Mouse (Mus musculus) bone marrow macrophage, adult 2 months (primary cell): Measurements from ENCODE around the gene Pdzrn3. TPM values are rescaled to one million over a fixed set of nuclear protein-coding genes. Genes with fewer than 3 reads are reported as not detected.

Experiments
- H3K27ac ChIP-seq: 2 replicates; pipeline ENCODE4 v1.5.1; 2012; ENCODE audit warnings: low read depth, low read length; ENCODE audit not compliant: insufficient read depth
- H3K4me1 ChIP-seq: 2 replicates; pipeline ENCODE4 v1.6.1; 2012; ENCODE audit warnings: low read length; ENCODE audit not compliant: control insufficient read depth, insufficient read depth
- H3K4me3 ChIP-seq: 2 replicates; pipeline ENCODE4 v1.5.1; 2012; ENCODE audit warnings: mild to moderate bottlenecking, low read length, moderate library complexity; ENCODE audit not compliant: insufficient read depth
- CTCF ChIP-seq: IDR thresholded peaks from 2 replicates; pipeline ENCODE4 v1.5.1; 2012; ENCODE audit warnings: low read depth, mild to moderate bottlenecking, low read length, moderate library complexity
- POLR2A ChIP-seq: IDR thresholded peaks from 2 replicates; pipeline ENCODE4 v1.6.1; 2012; ENCODE audit warnings: mild to moderate bottlenecking, low read depth, low read length, borderline replicate concordance
- polyA plus RNA-seq: library from polyadenylated mRNA; stranded (reverse); fragments of >200 nt; gene quantifications from 2 replicates; pipeline ENCODE4 v1.2.4, GENCODE M21; 2012; ENCODE audit not compliant: missing spikeins, insufficient read depth, insufficient read length

Pdzrn3 gene
- polyA plus RNA-seq, 1 experiment: 0.67 TPM

DNA sequence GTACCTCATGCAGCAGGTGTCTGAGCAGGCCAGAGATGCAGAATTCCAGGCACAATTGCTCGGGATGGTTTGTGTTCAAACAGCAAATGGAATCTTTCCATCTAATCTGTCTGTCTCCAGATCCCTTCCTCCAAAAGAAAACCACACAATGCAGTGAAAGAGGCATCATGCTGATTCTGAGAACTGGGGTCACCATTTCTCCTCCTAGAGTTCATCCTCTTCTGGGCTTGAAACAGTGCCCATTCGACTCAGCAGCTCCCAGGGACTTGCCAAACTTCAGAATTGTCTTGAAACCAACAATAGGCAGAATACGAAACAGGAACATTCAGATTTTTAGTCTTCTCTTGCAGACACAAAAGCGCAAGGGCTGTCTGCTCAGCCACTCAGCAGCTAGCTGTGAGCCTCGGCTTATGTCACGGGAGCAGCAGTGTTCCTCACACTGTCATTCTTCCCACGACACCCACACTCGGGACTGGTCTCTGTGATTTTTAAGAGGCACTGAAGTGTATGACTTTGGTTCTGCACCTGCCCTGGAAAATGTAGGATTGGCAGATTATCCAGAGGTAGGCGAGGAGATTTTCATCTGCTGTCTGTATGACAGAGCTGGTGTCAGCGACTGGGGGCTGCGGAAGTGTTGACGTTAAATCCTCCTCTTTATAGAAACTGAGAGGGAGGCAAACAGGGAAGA, 125.6 kb downstream of the Pdzrn3 start:
- no peak overlapping the region for H3K4me3 ChIP-seq
- H3K27ac ChIP-seq: no peak overlapping the region
- H3K4me1 ChIP-seq: no peaks in the 10 kb centered on the region
- TF ChIP-seq POLR2A: no peak
- no peak for TF ChIP-seq CTCF

- no peaks in the 10 kb centered on the region for H3K4me1 ChIP-seq
- no peak overlapping the region for H3K4me3 ChIP-seq
- H3K27ac ChIP-seq: no peak overlapping the region
- TF ChIP-seq POLR2A (no peak), CTCF (no peak)
Observed at GRCm38 (mm10) chr6:101251160-101251559, 126.5 kb downstream of the Pdzrn3 start.

DNA sequence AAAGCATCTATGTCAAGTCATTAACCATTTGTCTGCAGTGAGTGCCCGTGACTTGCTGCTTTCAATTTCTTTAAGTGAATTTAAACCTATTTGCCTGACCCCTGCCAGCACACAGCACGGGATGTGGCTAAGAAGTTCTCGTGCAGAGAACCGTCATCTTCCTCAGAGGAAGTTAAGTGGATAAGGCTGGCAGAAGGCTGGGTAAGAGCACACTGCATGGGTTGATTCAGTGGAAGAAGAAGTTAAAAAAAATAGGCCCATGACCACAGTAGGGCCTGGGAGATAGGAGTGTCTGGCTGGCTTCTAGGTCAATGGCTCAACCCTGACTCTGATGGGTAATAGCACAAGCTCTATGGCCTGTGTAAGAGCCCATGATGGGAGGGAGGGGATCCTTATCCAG, 131.6 kb downstream of the Pdzrn3 start:
- Histone ChIP-seq H3K4me3 (no peak overlapping the region), H3K4me1 (no peaks in the 10 kb centered on the region), H3K27ac (no peak overlapping the region)
- TF ChIP-seq POLR2A (no peak), CTCF (no peak)

- no peak for TF ChIP-seq POLR2A
- no peak for TF ChIP-seq CTCF
- no peaks in the 10 kb centered on the region for H3K4me1 ChIP-seq
- no peak overlapping the region for H3K27ac ChIP-seq
Observed at GRCm38 (mm10) chr6:101244355-101244754, 133.3 kb downstream of the Pdzrn3 start.

DNA sequence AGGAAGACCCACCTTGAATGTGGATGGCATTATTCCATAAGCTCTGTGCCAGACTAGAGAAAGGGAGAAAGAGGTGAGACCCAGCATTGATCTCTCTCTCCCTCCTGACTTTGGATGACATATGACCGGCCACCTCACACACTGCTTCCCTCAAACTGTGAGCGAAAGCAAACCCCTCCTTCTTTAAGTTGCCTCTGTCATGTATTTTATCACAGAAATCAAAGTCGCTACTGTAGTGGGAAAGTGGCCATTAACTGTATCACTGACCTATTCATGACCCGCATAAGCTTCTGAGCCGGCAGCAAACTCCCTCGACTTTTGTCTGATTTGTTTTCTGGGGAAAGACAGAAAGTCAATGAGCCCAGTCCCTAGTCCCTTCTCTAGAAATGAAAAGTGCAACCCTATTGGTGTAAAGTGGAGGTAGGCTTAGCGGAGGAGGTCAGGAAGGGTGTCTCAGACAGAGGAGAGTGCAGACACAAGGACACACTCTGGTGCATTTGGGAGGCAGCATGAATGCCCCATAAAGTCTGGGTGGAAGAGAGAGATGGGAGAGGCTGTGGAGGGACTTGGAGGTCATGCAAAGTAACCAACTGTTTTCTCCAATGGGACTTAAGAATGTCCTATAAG, 134.4 kb downstream of the Pdzrn3 start:
- H3K27ac ChIP-seq: no peak overlapping the region
- H3K4me3 ChIP-seq: no peak overlapping the region
- TF ChIP-seq POLR2A (no peak), CTCF (no peak)
- no peaks in the 10 kb centered on the region for H3K4me1 ChIP-seq

More at GRCm38 (mm10) chr6:101244355-101244754, 133.3 kb downstream of the Pdzrn3 start:
- H3K4me3 ChIP-seq: no peak overlapping the region

- H3K4me3 ChIP-seq: no peak overlapping the region
- no peak overlapping the region for H3K27ac ChIP-seq
- H3K4me1 ChIP-seq: no peaks in the 10 kb centered on the region
- TF ChIP-seq CTCF: no peak
- no peak for TF ChIP-seq POLR2A
Observed at GRCm38 (mm10) chr6:101236641-101237246, 141.0 kb downstream of the Pdzrn3 start.

DNA sequence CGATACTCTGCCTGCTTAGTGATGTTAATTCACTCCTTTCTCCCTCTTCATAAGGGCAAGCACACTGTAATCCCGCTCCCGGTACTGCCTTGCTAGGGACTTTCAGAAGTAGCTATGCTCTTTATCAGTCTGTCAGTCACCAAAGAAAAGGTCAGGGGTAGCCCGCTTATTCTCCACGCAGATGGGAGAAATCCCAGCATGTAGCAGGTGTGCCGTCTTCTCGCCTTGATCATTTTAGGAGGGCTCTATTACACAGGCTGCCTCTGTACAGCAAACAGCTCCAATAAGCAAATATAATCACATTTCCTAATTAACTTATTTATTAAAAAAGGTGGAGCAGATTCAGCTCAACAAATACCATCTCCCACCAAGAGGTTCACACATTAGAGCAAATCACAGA, 141.5 kb downstream of the Pdzrn3 start:
- Histone ChIP-seq H3K27ac (no peak overlapping the region), H3K4me3 (no peak overlapping the region), H3K4me1 (no peaks in the 10 kb centered on the region)
- TF ChIP-seq CTCF (no peak), POLR2A (no peak)

DNA sequence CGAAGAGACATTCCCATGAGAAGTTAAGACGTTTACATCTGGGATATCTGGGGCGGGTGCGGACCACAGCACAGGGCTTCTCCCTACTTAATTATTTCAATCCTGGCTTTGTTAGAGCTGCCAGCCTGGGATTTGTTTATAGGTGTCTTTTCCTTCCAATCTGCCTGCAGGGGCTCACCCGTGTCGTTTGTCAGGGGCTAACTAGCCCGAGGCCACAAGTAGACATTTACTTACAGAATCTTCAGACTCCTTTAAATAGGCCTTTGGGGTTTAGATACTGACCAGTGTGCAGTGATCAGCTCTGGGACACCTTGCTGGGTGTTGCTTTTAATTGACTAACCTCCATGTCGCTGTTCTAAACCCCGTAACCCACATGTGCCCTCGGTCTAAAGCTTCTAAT, 143.3 kb downstream of the Pdzrn3 start:
- Histone ChIP-seq H3K27ac (no peak overlapping the region), H3K4me3 (no peak overlapping the region), H3K4me1 (no peaks in the 10 kb centered on the region)
- TF ChIP-seq POLR2A (no peak), CTCF (no peak)

- TF ChIP-seq POLR2A (no peak), CTCF (no peak)
- Histone ChIP-seq H3K4me1 (no peaks in the 10 kb centered on the region), H3K4me3 (no peak overlapping the region), H3K27ac (no peak overlapping the region)
Observed at GRCm38 (mm10) chr6:101233680-101234079, 144.0 kb downstream of the Pdzrn3 start.

- Histone ChIP-seq H3K4me1 (no peaks in the 10 kb centered on the region), H3K4me3 (no peak overlapping the region), H3K27ac (no peak overlapping the region)
- TF ChIP-seq POLR2A: no peak
- no peak for TF ChIP-seq CTCF
Observed at GRCm38 (mm10) chr6:101227294-101227855, 150.3 kb downstream of the Pdzrn3 start.
